Mouse (Mus musculus) ES-E14 (cell line): ENCODE measurements at regions not wholly inside any gene's neighbourhood (a gene's known extent, or its start where the extent isn't known, plus 50 kb on each side); places are given as distances from the start of the nearest gene placed in this dataset.

Source experiments
- DNase-seq: peaks from one replicate; pipeline ENCODE4 v3.0.0-alpha.2; 2013; ENCODE audit warnings: low read depth, low spot score
- H3K27ac ChIP-seq: 2 replicates; pipeline ENCODE4 v1.5.1; 2012; ENCODE audit warnings: low read depth, mild to moderate bottlenecking, low read length, moderate library complexity, mixed read lengths; ENCODE audit not compliant: poor library complexity, insufficient read depth, severe bottlenecking
- H3K36me3 ChIP-seq: 2 replicates; pipeline ENCODE4 v1.6.1; 2012; ENCODE audit warnings: mild to moderate bottlenecking, low read length, moderate library complexity, mixed read lengths; ENCODE audit not compliant: control insufficient read depth, poor library complexity, insufficient read depth, severe bottlenecking
- H3K4me1 ChIP-seq, 2 experiments: fragments of 150-350 bp in 1 of 2; sonication (generic) in 1 of 2; 2 replicates each; pipeline ENCODE4 v1.6.1; 2012; ENCODE audit warnings: low read length in 2 of 2, mild to moderate bottlenecking in 1 of 2, mixed read lengths in 1 of 2; ENCODE audit not compliant: control insufficient read depth in 2 of 2, insufficient read depth in 2 of 2, poor library complexity in 1 of 2
- H3K4me3 ChIP-seq, 2 experiments: fragments of 150-350 bp in 1 of 2; sonication (generic) in 1 of 2; 2 replicates each; pipeline ENCODE4 v1.5.1; 2012; ENCODE audit warnings: low read length in 2 of 2, low read depth in 1 of 2, mild to moderate bottlenecking in 1 of 2, mixed read lengths in 1 of 2; ENCODE audit not compliant: insufficient read depth in 1 of 2, poor library complexity in 1 of 2, severe bottlenecking in 1 of 2
- H3K9ac ChIP-seq: 2 replicates; pipeline ENCODE4 v1.6.1; 2012; ENCODE audit warnings: low read depth, mild to moderate bottlenecking, low read length, mixed read lengths; ENCODE audit not compliant: poor library complexity, insufficient read depth, severe bottlenecking
- H3K9me3 ChIP-seq: fragments of 150-350 bp; sonication (generic); 2 replicates; pipeline ENCODE4 v1.6.1; 2012; ENCODE audit warnings: low read depth, mild to moderate bottlenecking, low read length; ENCODE audit not compliant: control insufficient read depth, insufficient read depth
- CHD2 ChIP-seq: IDR thresholded peaks from 2 replicates; pipeline ENCODE4 v1.6.1; 2014; ENCODE audit warnings: mild to moderate bottlenecking, low read depth, low read length, inconsistent platforms
- HCFC1 ChIP-seq: IDR thresholded peaks from 2 replicates; pipeline ENCODE4 v1.6.1; 2012; ENCODE audit warnings: low read length, inconsistent platforms, borderline replicate concordance; ENCODE audit not compliant: insufficient read depth
- MAFK ChIP-seq: IDR thresholded peaks from 2 replicates; pipeline ENCODE4 v1.6.1; 2014; ENCODE audit warnings: mild to moderate bottlenecking, low read depth, low read length, inconsistent platforms; ENCODE audit not compliant: insufficient read depth
- ZC3H11A ChIP-seq: IDR thresholded peaks from 2 replicates; pipeline ENCODE4 v1.6.1; 2012; ENCODE audit warnings: low read depth, mild to moderate bottlenecking, inconsistent platforms, low read length, borderline replicate concordance
- ZNF384 ChIP-seq: IDR thresholded peaks from 2 replicates; pipeline ENCODE4 v1.6.1; 2012; ENCODE audit warnings: low read depth, low read length, inconsistent platforms
- in situ Hi-C, 2 experiments: fragments of 600-800 bp; cut with MboI; formaldehyde crosslinking; loops; one replicate each; pipeline ENCODE4 v1.15.1; 2025; ENCODE audit warnings: low sequenced_read_pairs in 2 of 2, inconsistent platforms in 1 of 2; ENCODE audit not compliant: unreplicated experiment in 2 of 2

DNA sequence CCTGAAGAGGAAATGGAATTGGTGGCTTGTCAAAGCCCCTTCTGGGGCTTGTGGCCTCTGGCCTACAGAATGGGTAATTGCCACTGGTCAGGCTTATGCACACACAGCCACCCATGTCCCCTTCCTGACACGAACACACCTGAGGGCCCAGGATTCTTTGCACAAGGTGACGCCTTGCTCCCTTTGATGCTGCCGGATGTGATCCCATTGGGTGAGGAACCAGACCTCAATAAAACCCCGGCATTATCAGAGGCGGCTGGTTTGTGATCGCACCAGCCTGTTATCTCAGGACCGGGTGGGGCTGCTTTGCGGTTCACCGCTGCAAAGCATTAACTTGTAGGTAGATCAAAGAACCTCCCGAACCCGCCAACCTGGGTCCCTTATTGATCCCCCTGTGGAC, 270.5 kb downstream of the Sox9 start:
- no peaks in the 10 kb centered on the region for H3K36me3 ChIP-seq
- no peak for TF ChIP-seq ZC3H11A
- no peak for TF ChIP-seq CHD2
- TF ChIP-seq MAFK: no peak
- TF ChIP-seq ZNF384: no peak
- TF ChIP-seq HCFC1: no peak
- no peak for DNase-seq
- in situ Hi-C loops: no loop called here
- H3K9ac ChIP-seq: no peak overlapping the region
- H3K4me1 ChIP-seq: no peaks in the 10 kb centered on the region
- H3K4me3 ChIP-seq: no peak overlapping the region
- H3K27ac ChIP-seq: no peak overlapping the region
- no peaks in the 10 kb centered on the region for H3K9me3 ChIP-seq

DNA sequence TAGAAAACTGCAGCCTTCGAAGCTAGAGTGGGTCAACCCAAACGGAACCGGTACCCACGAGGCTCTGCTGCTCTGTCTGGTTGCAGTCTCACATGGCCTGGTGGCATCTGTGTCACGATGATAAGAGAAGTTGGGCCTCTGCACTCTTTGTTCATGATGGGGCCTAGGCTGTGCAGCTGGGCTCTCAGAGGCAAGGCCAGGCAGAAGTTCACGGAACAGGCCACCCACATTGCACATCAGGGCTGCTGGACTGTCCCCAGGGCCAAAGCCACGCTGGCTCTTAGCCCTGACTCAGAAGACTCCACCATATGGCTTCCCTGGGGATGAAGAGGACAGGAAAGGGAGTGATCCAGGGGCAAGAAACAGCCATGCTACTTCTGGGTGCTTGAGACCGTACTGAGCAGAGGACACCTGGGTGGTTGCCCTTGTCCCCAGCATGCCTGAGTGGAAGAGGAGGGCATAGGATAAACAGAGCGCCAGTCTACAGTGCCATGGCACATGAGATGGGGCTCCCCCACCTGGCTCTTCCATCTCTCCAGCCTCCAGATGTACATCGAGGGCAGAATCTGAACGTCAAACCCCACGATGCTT, 274.1 kb downstream of the Sox9 start:
- in situ Hi-C loops: no loop called here
- Histone ChIP-seq H3K9ac (no peak overlapping the region), H3K4me3 (no peak overlapping the region), H3K4me1 (no peaks in the 10 kb centered on the region), H3K9me3 (no peaks in the 10 kb centered on the region), H3K27ac (no peak overlapping the region), H3K36me3 (no peaks in the 10 kb centered on the region)
- TF ChIP-seq CHD2 (no peak), ZC3H11A (no peak), MAFK (no peak), ZNF384 (no peak), HCFC1 (no peak)
- no peak for DNase-seq

DNA sequence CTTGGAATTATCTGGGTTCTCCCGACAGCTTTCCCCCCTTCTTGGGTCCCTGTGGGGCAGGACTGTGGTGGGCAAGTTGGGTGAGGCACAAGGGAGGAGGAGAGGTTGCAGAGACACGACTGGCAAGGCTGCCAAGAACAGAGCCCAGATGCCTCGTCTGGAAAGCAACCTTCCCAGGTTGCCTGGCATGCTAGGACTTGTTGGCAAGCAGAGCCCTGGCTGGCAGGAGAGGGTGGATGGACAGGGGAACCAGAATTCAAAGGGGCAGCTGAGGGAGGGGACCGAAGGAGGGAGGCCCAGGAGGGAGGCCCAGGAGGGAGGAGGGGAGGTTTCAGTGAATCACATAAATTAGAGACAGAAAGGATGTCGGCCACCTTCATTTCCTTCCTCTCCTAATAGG, 274.8 kb downstream of the Sox9 start:
- Histone ChIP-seq H3K4me3 (no peak overlapping the region), H3K36me3 (no peaks in the 10 kb centered on the region), H3K9ac (no peak overlapping the region), H3K9me3 (no peaks in the 10 kb centered on the region), H3K4me1 (no peaks in the 10 kb centered on the region), H3K27ac (no peak overlapping the region)
- in situ Hi-C loops: no loop called here
- TF ChIP-seq CHD2 (no peak), HCFC1 (no peak), MAFK (no peak), ZC3H11A (no peak), ZNF384 (no peak)
- DNase-seq: no peak

DNA sequence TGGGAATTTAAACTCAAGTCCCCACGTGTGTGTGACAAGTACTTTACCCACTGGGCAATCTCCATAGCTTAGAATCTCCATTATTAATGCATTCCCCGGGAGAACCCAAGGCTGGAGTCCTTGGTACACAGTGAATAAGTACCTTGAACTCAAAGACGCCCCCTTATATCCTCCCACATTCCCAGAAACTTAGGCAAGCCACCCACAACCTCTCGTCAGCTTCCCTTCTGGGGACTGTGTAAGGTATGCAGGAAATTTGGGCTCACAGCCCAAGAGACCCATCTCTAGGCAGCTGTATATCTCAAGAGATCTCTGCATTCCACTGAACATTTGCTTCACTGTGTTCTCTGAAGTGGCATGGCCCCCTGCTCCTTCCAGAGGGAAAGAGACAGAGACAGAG, 288.3 kb downstream of the Sox9 start:
- in situ Hi-C loops: no loop called here
- Histone ChIP-seq H3K4me1 (no peaks in the 10 kb centered on the region; a peak in 1 of 4 replicates), H3K36me3 (no peaks in the 10 kb centered on the region), H3K9ac (no peak overlapping the region), H3K27ac (no peak overlapping the region), H3K4me3 (no peak overlapping the region), H3K9me3 (no peaks in the 10 kb centered on the region)
- no peak for DNase-seq
- TF ChIP-seq CHD2 (no peak), ZNF384 (no peak), MAFK (no peak), HCFC1 (no peak), ZC3H11A (no peak)

DNA sequence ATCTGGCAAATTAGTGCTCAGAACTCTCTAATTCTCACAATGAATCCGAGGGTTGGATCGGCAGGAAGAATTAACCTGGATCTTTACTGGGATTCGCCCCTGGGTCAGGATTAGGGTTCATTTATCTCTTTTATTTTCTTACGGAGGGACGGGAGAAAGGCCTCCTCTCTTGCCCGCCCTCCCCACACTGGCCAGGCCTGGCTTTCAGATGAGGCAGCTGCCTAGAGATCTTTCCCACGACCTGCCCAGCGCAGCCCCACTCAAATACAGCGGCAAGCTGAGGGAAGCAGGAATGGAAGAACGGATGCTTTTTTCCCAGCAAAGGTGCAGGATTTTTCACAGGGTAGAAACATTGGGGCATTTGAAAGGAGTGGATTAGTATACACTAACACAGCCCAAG, 289.9 kb downstream of the Sox9 start:
- no peak for DNase-seq
- in situ Hi-C loops: no loop called here
- no peaks in the 10 kb centered on the region; a peak in 1 of 4 replicates for H3K4me1 ChIP-seq
- H3K36me3 ChIP-seq: no peaks in the 10 kb centered on the region
- H3K9ac ChIP-seq: no peak overlapping the region
- no peaks in the 10 kb centered on the region for H3K9me3 ChIP-seq
- no peak overlapping the region for H3K4me3 ChIP-seq
- H3K27ac ChIP-seq: no peak overlapping the region
- TF ChIP-seq CHD2 (no peak), ZNF384 (no peak), MAFK (no peak), HCFC1 (no peak)
